In the genomic region with DNA sequence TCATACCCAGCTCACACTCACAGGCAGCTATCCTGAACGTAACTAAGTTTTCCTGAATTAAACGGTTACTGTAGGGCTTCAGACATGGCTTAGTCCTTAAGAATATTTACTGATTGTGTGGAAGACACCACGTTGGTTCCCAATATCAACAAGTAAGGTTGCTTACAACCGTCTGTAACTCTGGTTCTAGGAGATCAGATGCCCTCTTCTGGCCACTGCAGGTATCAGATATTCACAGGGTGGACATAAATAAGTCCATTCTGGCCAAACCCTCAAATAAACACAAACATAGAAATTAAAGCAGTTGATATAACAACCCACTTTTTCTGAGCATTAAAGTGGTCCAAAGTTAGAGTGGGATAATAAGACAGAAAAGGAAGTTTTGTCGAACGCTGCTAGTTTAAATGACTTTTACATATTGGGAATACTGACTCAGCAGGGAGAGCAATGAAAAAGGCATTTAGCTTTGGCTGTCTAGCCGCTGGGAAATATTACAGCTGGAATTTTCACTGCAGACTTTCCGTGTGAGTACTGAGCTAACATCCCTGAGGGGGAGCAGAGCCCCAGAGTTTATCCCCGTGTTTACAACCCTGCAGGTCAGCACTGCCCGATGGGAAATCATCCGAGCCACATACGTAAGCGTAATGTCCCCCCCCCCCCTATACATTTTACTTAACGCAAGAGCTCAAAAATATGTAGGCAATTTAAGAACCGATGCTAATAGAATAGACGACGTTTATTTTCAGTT, we compare ENCODE assay signal across 13 mouse cellular contexts.
DNase-seq lines count a peak whose midpoint lies in the region; ATAC-seq and TF ChIP-seq lines count a peak whose summit lies in the region.
"Had no signal": no experiment of that assay in that cellular context is flagged by ENCODE, and none has a peak within 500 bp of the region (broad histone marks: within the 10 kb centered on the region; RNA-seq: fewer than 3 reads in every experiment).

No protein-coding gene starts in this region.

- no peak overlapping the region for H3K4me3 ChIP-seq in embryonic facial prominence, embryonic 11.5 days (ENCODE audit: low read depth, low read length)
- no peak overlapping the region for H3K4me3 ChIP-seq in embryonic facial prominence, embryonic 10.5 days
- H3K4me3 ChIP-seq in lung, embryonic 16.5 days (ENCODE audit: low read length), result no peak overlapping the region
- H3K4me3 ChIP-seq in lung, adult 2 months (replicated peaks; ENCODE audit: extremely low read depth, low read depth, low read length), result no peak overlapping the region
- H3K4me3 ChIP-seq: hindbrain, embryonic 15.5 days had no signal

- H3K9me3 ChIP-seq in embryonic facial prominence, embryonic 11.5 days (replicated peaks; ENCODE audit: control insufficient read depth, low read length), result no peaks in the 10 kb centered on the region
- H3K9me3 ChIP-seq in embryonic facial prominence, embryonic 10.5 days, result no peaks in the 10 kb centered on the region
- H3K9me3 ChIP-seq in lung, embryonic 16.5 days (ENCODE audit: control insufficient read depth, low read length), result no peaks in the 10 kb centered on the region
- H3K9me3 ChIP-seq: hindbrain, embryonic 15.5 days had no signal

- DNase-seq in embryonic facial prominence, embryonic 11.5 days (ENCODE audit: low spot score), result peak; percentile 33
- DNase-seq in embryonic facial prominence, embryonic 10.5 days (ENCODE audit: low spot score), result no peak
- no peak for DNase-seq in lung, adult 2 months
- DNase-seq in mesoderm, embryonic 11.5 days (ENCODE audit: low read depth, low spot score), result peak; percentile 23
- DNase-seq in left cerebral cortex, postnatal 25 days (ENCODE audit: low spot score in 2 of 2), result no peak
- no peak for DNase-seq in gastrocnemius, adult 18-20 months (ENCODE audit: low spot score)
- DNase-seq: adrenal gland, postnatal 25 days; gastrocnemius, postnatal 14 days; thymus, adult 18-20 months had no signal

- no peak overlapping the region for H3K4me2 ChIP-seq in embryonic facial prominence, embryonic 11.5 days (ENCODE audit: low read depth, low read length)
- no peak overlapping the region for H3K4me2 ChIP-seq in lung, embryonic 16.5 days (ENCODE audit: low read depth, low read length)
- H3K4me2 ChIP-seq: hindbrain, embryonic 15.5 days had no signal

- intact Hi-C loops in left cerebral cortex, postnatal 25 days (cut with DNase I), result no loop called here

- TF ChIP-seq CTCF in lung, adult 2 months (IDR thresholded peaks at IDR 0.05; ENCODE audit: insufficient read depth, low read length), result no peak

- no peaks in the 10 kb centered on the region for H3K27me3 ChIP-seq in embryonic facial prominence, embryonic 11.5 days (ENCODE audit: control insufficient read depth, insufficient read depth, low read length)
- no peaks in the 10 kb centered on the region for H3K27me3 ChIP-seq in embryonic facial prominence, embryonic 10.5 days (replicated peaks; ENCODE audit: low read depth, poor library complexity, severe bottlenecking)
- H3K27me3 ChIP-seq in lung, embryonic 16.5 days (ENCODE audit: control insufficient read depth, insufficient read depth, low read depth, low read length), result no peaks in the 10 kb centered on the region
- H3K27me3 ChIP-seq: hindbrain, embryonic 15.5 days had no signal

- no peaks in the 10 kb centered on the region for H3K4me1 ChIP-seq in embryonic facial prominence, embryonic 11.5 days (ENCODE audit: control insufficient read depth, insufficient read depth, low read length)
- no peaks in the 10 kb centered on the region for H3K4me1 ChIP-seq in embryonic facial prominence, embryonic 10.5 days
- no peaks in the 10 kb centered on the region for H3K4me1 ChIP-seq in lung, embryonic 16.5 days (replicated peaks; ENCODE audit: control insufficient read depth, insufficient read depth, low read length)
- no peaks in the 10 kb centered on the region for H3K4me1 ChIP-seq in lung, adult 2 months (ENCODE audit: control insufficient read depth, insufficient read depth, low read length)
- H3K4me1 ChIP-seq: hindbrain, embryonic 15.5 days had no signal

- H3K9ac ChIP-seq in embryonic facial prominence, embryonic 11.5 days (replicated peaks; ENCODE audit: low read length), result no peak overlapping the region
- H3K9ac ChIP-seq in lung, embryonic 16.5 days (ENCODE audit: low read length), result no peak overlapping the region
- H3K9ac ChIP-seq: hindbrain, embryonic 15.5 days had no signal

- no peaks in the 10 kb centered on the region for H3K36me3 ChIP-seq in embryonic facial prominence, embryonic 11.5 days (replicated peaks; ENCODE audit: control insufficient read depth, insufficient read depth, low read depth, low read length)
- no peaks in the 10 kb centered on the region for H3K36me3 ChIP-seq in embryonic facial prominence, embryonic 10.5 days (replicated peaks)
- H3K36me3 ChIP-seq in lung, embryonic 16.5 days (ENCODE audit: control insufficient read depth, insufficient read depth, low read length), result no peaks in the 10 kb centered on the region
- H3K36me3 ChIP-seq: hindbrain, embryonic 15.5 days had no signal

- 73% methylated on average over 17 of the region's 17 CpGs for WGBS in embryonic facial prominence, embryonic 11.5 days
- WGBS in embryonic facial prominence, embryonic 10.5 days, result 81% methylated on average over 17 of the region's 17 CpGs
- WGBS in lung, embryonic 16.5 days, result 63% methylated on average over 17 of the region's 17 CpGs
- 68% methylated on average over 17 of the region's 17 CpGs for WGBS in lung, adult 2 months

- no peak for TF ChIP-seq POLR2A in lung, adult 2 months (IDR thresholded peaks at IDR 0.05; ENCODE audit: borderline replicate concordance, extremely low read depth, low read depth, low read length)

- ATAC-seq in embryonic facial prominence, embryonic 11.5 days (replicated peaks; ENCODE audit: insufficient number of reproducible peaks, low FRiP score, low TSS enrichment, low read depth), result no peak
- ATAC-seq in lung, embryonic 16.5 days (ENCODE audit: low read depth), result peak; percentile 20; the same call in 1 of the 2 replicates
- ATAC-seq in granulocyte monocyte progenitor cell, adult 5-6 weeks (replicated peaks; ENCODE audit: poor library complexity, severe bottlenecking), result peak; percentile 66
- ATAC-seq: midbrain, embryonic 16.5 days had no signal

- no peak overlapping the region for H3K27ac ChIP-seq in embryonic facial prominence, embryonic 11.5 days (replicated peaks; ENCODE audit: low read depth, low read length)
- H3K27ac ChIP-seq in embryonic facial prominence, embryonic 10.5 days (replicated peaks), result no peak overlapping the region
- no peak overlapping the region for H3K27ac ChIP-seq in lung, embryonic 16.5 days (ENCODE audit: low read length)
- H3K27ac ChIP-seq: hindbrain, embryonic 15.5 days had no signal

Comparison
In these comparisons a context has a peak if more than half of its experiments do, and no peak if none do; other contexts are left out.
1. DNase-seq: peak in embryonic facial prominence, embryonic 11.5 days (single experiment) and mesoderm, embryonic 11.5 days (single experiment); none in embryonic facial prominence, embryonic 10.5 days (single experiment), lung, adult 2 months (single experiment), left cerebral cortex, postnatal 25 days (0 of 2) and gastrocnemius, adult 18-20 months (single experiment).